Mouse (Mus musculus): ENCODE results near the gene Pitpnc1. TPM values are rescaled to one million over a fixed set of nuclear protein-coding genes. Genes with fewer than 3 reads are reported as not detected.

Pitpnc1 gene
- total RNA-seq, 2 experiments from 2014 or later, result 76.1 to 83.2 TPM

GRCm38 (mm10) chr11:107159034-107159433, 311.5 kb downstream of the Pitpnc1 start:
- no peak for DNase-seq (ENCODE audit: extremely low spot score in 1 of 2, low spot score in 2 of 2)
- intact Hi-C loops (cut with DNase I), result no loop called here

Other genes starting within 250 kb of the Pitpnc1 start
- 10 to 100 TPM; 78.1 to 82.1 TPM for gene Psmd12, start 8.8 kb upstream of the Pitpnc1 start, total RNA-seq (2021)
- 10 to 100 TPM; 34.8 to 34.9 TPM for gene Helz, start 77.2 kb upstream of the Pitpnc1 start, total RNA-seq (2021)
- gene Cacng1, start 245.8 kb upstream of the Pitpnc1 start, total RNA-seq (2021), result under 1 TPM; 0.36 to 0.47 TPM